ENCODE assay signal across 8 mouse cellular contexts in the genomic region with DNA sequence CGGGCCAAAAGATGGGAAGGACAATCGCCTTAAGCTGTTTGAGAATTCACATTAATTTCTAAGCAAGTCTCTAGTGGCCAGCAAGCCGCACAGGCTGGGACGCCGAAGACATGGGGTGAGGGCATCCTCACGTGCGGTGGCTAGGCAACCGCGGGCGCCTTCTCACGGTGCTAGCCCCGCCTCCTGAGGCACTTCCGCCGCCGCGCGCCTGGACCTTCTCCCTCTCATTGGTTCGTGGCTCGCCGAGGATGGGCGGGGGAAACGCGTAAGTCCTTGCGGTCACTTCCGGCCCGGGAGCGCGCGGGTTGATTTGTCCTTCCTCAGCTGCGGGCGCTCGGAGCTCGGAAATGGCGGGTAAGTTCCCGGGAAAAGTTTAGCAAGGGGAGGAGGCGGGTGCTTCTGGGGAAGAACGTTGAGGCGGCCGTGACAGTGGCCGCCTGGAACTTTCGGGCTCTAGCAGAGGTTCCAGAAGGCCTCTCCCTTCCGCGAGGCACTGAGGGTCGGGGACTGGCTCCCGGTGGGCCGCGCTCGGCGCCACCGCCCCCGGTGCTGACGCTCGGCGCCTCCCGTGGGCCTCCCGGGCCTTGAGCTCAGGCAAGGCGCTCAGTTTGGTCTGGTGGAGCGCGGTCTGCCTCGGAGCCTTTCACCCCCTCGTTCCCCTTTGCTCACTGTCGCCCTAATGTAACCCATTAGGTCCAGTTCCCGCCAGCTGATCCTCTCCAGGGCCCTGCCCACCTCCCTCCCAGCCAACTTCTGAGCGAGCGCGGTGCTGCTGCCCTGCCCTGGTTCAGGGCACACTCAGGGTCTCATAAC. TPM values are rescaled to one million over a fixed set of nuclear protein-coding genes. Genes with fewer than 3 reads are reported as not detected.
DNase-seq lines count a peak whose midpoint lies in the region; ATAC-seq lines count a peak whose summit lies in the region.

Hat1 (plus strand) TSS at position 8 of the 813 bp plus-strand sequence.

- H3K9me3 ChIP-seq in hindbrain, embryonic 11.5 days (ENCODE audit: control insufficient read depth, low read length) = no peaks in the 10 kb centered on the region

- H3K36me3 ChIP-seq in hindbrain, embryonic 11.5 days (ENCODE audit: control insufficient read depth, insufficient read depth, low read length) = peaks cover 4% of the 10 kb centered on the region; the same call in 1 of the 2 replicates

- peak; percentile 98 for DNase-seq in MN1 (ENCODE audit: low spot score)
- DNase-seq in cerebellum, adult 9-10 months = peak; percentile 91
- peak; percentile 99 for DNase-seq in hindbrain, embryonic 11.5 days (ENCODE audit: low spot score)
- DNase-seq in layer of hippocampus, postnatal 10 days (ENCODE audit: low spot score in 2 of 2) = peak; percentile 92 to 96
- DNase-seq in lung, postnatal 10 days = peak; percentile 98
- peak; percentile 95 for DNase-seq in ovary, postnatal 36 days (ENCODE audit: low spot score)
- peak; percentile 95 for DNase-seq in thymus, postnatal 25 days

- no peaks in the 10 kb centered on the region for H3K27me3 ChIP-seq in hindbrain, embryonic 11.5 days (ENCODE audit: control insufficient read depth, insufficient read depth, low read length)

- H3K9ac ChIP-seq in hindbrain, embryonic 11.5 days (ENCODE audit: low read depth, low read length) = peak within 1 kb of the TSS; percentile 78

- no peak within 1 kb of the TSS for H3K27ac ChIP-seq in hindbrain, embryonic 11.5 days (ENCODE audit: low read depth, low read length)

- peak within 1 kb of the TSS; percentile 74 for H3K4me2 ChIP-seq in hindbrain, embryonic 11.5 days (replicated peaks; ENCODE audit: low read depth, low read length)

- peak; percentile 100 for ATAC-seq in frontal cortex, adult (ENCODE audit: low TSS enrichment)
- peak; percentile 98 for ATAC-seq in hindbrain, embryonic 11.5 days (ENCODE audit: low FRiP score)

- under 1% methylated on average over 60 of the region's 66 CpGs for WGBS in hindbrain, embryonic 11.5 days

- H3K4me1 ChIP-seq in hindbrain, embryonic 11.5 days (replicated peaks; ENCODE audit: control insufficient read depth, insufficient read depth, low read length) = peaks cover 2% of the 10 kb centered on the region; the same call in 1 of the 2 replicates

- H3K4me3 ChIP-seq in hindbrain, embryonic 11.5 days (ENCODE audit: low read depth, low read length) = peak within 1 kb of the TSS; percentile 92

RNA-seq across cellular contexts. Expression of gene Hat1, which starts in this region (rescaled TPM):
- 161 and 166 TPM in 2 replicates for polyA plus RNA-seq in hindbrain, embryonic 11.5 days (2014; fragmentation: Nextera tagmentation; extraction: Ambion mirVana)
- 10 to 100 TPM; 18.9 to 19.8 TPM for total RNA-seq in layer of hippocampus, postnatal 10 days (2021)
